Mouse (Mus musculus) natural killer cell, adult 2 months (primary cell): Measurements from ENCODE around the gene Bmp8a.
"Not testable (repeated sequence)": the region's sequence is repeated elsewhere in the genome, so short reads cannot be mapped to it uniquely, and the experiment has no call there.

ENCODE experiments used
- DNase-seq, 2 experiments: peaks; one replicate each; pipeline ENCODE4 v3.0.0; 2022; ENCODE audit warnings: low spot score in 2 of 2

The Bmp8a gene

GRCm38 (mm10) chr4:123331326-123331725, 11.7 kb downstream of the Bmp8a start:
- no peak for DNase-seq

- no peak for DNase-seq
Measured at GRCm38 (mm10) chr4:123328946-123329345, 14.1 kb downstream of the Bmp8a start.

- DNase-seq, result no peak
Measured at GRCm38 (mm10) chr4:123327630-123328029, 15.4 kb downstream of the Bmp8a start.

DNA sequence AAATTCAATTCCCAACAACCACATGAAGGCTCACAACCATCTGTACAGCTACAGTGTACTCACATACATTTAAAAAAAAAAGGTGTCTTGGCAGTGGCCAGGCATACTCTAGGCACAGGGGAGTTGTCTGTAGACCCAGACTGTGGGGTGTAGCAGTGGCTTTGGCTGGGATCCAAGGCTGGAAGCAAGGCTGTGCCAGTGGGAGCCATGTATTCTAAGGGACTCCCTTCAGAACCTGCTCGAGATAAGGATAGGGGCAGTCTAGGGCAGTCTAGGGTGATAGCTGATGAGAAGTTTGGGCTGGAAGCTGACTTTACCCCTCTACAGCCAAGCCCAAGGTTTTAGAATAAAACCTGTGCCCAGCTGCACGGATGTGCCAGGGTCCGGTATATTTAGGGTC, 17.0 kb downstream of the Bmp8a start:
- DNase-seq, result no peak

GRCm38 (mm10) chr4:123323534-123323933, 19.5 kb downstream of the Bmp8a start, which contains the start of gene Oxct2a:
Oxct2a (minus strand) TSS chr4:123323634.
- no peak for DNase-seq

GRCm38 (mm10) chr4:123322910-123323309, 20.1 kb downstream of the Bmp8a start:
- not testable (repeated sequence) for DNase-seq

- DNase-seq, result no peak
Measured at GRCm38 (mm10) chr4:123314497-123314896, 28.6 kb downstream of the Bmp8a start.

DNA sequence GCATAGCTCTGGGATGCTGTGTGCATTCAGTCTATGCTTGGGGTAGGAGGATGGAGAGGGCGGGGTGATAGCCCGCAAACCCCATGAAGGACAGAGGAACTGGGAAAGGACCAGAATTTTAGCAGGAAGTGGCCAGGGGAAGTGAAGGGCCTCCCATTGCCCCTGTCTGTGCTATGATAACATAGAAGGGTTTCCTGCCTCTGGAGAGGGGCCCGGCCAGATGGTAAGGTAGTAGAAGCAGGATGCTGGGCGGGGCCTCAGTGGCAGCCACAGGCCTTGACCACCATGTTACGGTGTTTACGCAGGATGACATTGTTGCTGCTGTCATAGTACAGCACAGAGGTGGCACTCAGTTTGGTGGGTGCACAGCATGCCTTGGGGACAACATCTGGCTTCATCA, 30.0 kb downstream of the Bmp8a start:
- peak in 1 of 2 experiments; percentile 7 for DNase-seq

DNA sequence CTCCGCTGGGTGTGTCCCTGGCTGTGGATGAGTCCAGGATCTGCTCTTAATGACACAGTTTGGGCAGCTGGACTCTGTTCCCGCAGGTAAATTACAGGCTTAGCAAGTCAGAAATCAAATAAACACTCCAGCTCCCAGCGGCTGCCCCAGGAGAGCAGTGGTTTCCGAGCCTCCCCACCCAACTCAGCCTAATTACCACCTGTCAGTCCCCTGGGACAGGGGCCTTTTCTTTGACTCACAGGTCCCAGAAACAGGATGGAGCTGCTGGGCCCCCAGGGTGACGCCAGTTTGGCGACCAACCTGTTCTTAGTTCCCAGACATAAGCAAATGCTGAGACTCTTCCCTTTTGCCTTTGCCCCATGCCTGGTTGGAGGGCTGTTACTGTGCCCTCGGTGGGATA, 31.2 kb downstream of the Bmp8a start:
- no peak for DNase-seq

DNA sequence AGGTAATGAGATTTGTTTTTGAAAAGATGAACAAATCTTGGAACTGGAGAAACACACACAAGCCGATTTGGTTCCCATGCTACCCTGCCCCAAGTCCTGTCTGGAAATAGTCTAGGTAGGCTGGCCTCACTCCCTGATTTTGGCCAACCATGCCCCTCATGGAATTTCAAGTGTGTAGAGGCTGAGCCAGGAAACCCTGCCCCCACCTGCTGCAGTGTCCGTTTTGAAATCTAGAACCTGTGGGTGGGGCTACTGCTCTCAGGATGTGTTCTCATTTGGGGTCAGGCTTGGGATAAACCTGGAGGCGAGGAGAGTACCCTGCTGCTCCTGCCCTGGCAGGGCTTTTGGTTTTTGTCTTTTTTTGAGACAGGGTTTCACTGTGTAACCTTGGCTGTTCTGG, 34.8 kb downstream of the Bmp8a start:
- no peak for DNase-seq

DNA sequence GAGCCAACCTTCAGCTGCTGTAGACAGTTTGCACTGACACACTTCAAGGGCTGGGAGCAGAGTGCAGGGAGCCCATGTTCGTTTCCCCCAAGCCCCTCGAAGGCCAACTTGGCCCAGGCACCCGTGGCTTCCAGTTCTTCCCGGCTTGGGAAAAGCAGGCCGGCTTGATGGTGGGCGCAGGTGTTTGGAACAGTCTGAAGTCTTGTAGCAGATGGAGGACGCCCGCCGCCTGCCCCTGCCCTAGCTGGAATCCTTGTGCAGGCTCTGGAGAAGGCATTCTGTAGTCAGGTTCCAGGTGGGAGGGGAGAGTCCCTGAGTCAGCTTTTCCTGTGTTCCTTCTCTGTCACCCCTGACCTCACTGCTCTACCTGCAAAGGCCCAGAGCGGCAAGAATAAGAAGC, 36.1 kb downstream of the Bmp8a start:
- no peak for DNase-seq

- peak; percentile 40 to 48 for DNase-seq
Measured at GRCm38 (mm10) chr4:123305789-123306188, 37.3 kb downstream of the Bmp8a start.

GRCm38 (mm10) chr4:123298980-123299670, 43.9 kb downstream of the Bmp8a start:
- no peak for DNase-seq

DNA sequence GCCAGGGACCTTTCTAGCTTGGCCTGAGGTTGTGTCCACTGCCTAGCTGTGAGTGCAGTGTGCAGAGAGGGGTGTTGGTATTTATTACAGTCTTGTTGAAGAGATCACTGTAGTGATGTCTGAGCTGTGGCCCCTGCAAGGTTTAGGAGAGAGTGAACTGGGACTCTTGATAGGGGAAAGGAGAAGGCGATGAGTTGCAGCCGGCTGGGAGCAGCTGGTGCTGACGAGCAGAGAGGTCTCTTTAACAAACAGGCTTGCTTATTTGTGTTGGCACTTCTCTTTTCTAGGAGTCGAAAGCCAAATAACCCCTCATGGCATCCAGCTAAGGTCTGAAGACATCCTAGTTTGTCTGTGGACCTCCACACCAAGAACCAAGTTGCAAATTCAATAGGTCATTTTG, 44.8 kb downstream of the Bmp8a start:
- no peak for DNase-seq

- no peak for DNase-seq
Measured at GRCm38 (mm10) chr4:123297195-123297960, 45.7 kb downstream of the Bmp8a start.

DNA sequence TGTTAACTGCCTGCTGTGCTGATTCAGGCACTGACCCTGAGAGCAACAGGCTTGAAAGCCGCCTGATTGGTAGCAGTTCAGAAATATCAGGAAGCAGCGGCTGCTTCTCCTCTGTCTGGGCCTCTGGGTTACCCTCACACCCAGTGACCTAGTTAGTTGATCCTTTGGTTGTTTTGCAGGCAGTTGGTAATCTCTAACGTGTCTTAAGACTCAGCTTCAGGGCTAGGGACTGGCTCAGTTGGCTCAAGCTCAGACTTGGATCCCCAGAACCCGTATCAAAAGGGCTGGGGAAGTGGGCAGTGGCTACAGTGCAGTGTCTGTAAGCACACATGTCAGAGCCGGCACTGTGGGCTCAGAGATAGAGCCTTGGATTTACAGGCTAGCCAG, 46.9 kb downstream of the Bmp8a start:
- no peak for DNase-seq

DNA sequence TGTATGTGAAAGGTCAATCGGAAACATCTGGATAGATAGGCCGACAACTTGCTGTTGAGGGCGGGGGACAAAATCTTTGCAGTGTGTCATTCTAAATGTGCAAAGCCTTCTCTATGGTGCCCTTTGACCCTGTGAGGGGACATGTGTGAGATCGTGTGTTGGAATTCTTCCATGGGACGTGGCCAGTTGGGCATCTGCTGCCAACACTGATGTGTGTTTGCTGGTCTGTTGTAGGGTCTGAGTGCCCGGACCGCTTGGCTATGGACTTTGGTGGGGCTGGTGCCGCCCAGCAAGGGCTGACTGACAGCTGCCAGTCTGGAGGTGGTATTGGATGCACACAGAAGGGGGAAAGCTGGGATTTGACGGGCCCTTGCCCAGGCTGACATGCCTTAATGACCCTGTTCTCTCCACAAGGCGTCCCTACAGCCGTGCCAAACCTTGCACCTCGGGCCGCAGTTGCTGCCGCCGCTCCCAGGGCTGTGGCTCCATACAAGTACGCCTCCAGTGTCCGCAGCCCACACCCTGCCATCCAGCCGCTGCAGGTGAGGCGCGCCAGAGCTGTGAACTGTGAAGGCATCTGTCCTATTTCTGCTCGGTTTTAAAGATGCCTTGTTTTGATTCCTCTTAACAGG, 47.4 kb downstream of the Bmp8a start:
- no peak for DNase-seq

DNA sequence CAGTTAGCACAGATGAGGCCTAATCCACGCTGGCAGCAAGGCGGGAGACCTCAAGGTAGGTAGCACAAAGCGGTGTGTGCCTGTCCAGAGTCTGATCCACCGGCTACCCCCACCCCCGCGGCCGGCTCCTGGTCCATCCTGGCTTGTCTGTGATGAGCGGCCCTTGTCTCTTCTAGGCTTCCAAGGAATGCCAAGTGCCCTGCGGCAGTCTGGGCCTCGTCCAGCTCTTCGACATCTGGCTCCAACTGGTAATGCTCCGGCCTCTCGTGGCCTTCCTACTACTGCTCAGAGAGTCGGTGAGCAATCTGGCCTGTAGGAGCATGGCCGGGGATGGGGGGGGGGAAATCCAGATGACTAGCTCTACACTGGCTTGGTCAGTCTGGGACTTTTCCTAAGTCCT, 48.0 kb downstream of the Bmp8a start:
- DNase-seq, result not testable (repeated sequence)

- no peak for DNase-seq
Measured at GRCm38 (mm10) chr4:123293661-123294443, 49.2 kb downstream of the Bmp8a start.

DNA sequence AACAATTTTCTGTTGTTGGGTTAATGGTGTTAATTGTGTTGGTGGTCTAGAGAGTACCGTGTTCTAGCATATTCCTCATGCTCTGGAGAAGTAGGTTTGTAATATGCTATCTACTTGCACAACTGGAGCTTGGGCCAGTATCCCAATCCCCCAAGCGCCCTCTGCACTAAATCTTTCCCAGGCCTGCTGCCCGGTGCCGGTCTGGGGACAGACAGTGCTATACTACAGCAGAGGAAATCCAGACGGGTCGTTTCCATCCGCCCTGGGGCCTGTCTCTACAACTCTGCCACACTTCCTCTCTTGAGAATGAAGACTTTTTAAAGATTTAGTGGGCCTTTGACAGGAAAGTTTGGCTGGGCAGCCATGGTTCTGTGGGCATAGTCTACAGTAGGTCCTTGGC, 50.1 kb downstream of the Bmp8a start:
- no peak for DNase-seq

DNA sequence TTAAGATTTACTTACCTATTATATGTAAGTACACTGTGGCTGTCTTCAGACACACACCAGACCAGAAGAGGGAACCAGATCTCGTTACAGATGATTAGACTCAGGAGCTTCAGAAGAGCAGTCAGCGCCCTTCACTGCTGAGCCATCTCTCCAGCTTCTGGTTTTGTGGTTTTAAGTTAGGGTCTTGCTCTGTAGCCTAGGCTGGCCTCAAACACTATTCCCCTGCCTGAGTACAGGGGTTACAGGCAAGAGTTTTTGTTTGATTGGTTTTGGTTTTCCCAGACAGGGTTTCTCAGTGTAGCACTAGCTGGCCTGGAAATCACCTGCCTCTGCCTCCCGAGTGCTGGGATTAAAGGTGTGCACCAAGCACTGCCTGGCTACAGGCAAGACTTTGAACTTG, 50.7 kb downstream of the Bmp8a start:
- no peak for DNase-seq

GRCm38 (mm10) chr4:123289038-123289437, 54.0 kb downstream of the Bmp8a start:
- DNase-seq, result no peak
